Mouse (Mus musculus) cerebellum, postnatal 10 days (tissue): ENCODE results near the gene Rab44.

Experiments
- DNase-seq, 2 experiments: peaks; one replicate each; pipeline ENCODE4 v3.0.0; 2021; ENCODE audit warnings: mixed read lengths in 2 of 2

The Rab44 gene

DNA sequence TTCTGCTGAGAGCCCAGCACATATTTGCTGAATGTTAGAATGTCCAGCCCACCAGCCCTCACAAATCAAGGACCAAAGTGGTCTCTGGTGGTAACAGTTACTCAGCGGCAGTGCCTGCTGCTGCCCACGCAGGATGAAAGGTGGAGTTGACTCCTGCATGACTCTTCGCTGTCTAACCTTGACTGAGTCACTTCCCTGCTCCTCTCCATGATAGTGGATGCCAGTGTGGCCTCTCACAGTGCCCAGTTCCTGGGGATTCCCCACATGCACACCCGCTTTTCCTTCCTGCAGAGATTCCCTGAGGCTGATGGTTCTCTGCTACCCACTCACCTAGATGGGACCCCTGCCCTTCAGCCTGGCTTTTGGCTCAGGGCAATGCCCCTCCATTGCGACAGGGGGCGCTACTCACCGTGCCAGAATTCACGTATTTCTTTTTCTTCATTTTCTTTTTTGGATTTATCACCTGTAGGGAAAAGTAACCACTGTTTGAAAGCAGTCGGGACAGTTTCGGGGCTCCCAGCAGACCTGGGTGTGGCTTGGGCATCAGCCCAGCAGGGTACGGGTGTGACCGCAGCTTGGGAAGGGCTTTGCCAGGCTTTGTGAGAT is 55.2 kb downstream of the Rab44 start:
- no peak for DNase-seq

DNA sequence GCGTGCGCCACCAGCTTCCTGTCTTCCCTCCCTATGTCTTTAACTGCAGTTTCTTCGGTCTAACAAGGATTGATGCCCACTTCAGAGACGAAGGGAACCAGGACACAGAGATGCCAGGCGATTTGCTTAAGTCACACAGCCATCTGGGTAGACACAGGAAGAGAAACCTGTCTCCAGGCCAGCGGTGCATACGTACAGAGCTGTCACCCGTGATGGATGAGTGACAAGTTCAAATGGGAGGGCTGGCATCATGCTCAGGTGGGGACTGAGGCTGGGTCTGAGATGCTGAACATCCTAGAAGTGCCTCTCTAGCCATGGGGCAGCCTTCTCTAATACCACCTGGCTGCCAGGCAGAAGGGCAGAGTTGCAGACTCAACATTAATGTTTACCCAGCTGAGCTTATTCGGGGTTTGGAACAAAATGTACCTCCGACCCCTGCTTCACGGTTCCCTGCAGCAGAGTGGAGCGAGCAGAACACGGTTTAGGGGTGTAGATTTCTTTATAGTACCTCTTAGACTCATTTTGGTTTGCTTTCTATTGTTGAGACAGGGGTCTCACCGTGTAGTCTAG is 56.6 kb downstream of the Rab44 start:
- no peak for DNase-seq

DNA sequence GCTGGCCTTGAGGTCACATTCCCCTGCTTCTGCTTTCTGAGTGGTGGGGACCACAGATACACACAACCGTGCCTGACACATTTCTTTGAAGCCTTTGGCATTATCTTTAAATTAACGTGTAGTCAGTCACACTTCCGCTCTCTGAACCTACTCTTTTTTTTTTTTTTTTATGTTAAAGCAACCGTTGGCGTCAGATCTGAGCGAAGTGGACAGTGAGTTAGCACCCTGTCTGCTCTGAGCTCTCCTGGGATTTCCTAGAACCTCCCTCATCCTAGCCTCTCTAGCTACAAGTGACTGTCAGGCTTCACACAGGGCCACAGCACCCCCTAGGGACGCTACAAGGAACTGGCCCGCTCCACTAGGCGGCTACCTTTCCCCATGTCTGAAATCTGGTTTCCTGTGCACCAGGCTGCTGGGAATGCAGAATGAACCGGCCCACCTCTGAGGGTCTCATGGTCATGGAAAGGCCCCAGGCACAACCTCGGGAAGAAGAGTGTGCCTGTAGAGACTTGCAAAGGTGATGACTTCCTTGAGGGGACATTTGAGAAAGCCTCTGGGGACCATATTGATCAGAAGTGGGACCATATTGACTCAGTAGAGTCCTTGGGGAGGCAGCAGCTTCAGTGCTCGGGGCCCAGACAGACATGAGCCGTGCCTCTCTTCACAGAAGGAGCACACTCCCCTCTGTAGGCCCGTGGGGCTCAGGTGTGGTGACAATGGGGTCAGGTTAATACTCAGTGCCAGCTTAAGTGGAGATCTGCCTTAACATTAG is 57.2 kb downstream of the Rab44 start:
- peak; percentile 89 to 91 for DNase-seq

DNA sequence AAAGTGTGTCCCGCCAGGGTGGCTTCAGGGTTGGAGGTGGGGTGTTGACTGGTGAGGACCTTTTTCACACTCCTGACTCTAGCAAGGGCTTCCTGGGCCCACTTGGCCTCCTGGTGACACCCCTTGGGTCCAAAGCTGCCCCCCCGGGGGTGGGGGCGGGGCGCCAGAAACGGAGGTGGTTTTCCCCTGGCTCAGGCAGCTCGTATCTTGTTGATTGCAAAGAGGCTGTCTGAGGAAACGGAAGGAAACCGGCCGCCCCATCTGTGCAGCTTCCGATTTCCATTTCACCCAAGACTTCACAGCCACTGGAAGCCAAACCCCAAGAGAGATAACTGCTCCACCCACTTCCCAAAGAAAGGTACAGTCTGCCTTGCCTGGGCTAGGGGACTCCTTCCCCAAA is 58.1 kb downstream of the Rab44 start:
- DNase-seq = no peak

DNA sequence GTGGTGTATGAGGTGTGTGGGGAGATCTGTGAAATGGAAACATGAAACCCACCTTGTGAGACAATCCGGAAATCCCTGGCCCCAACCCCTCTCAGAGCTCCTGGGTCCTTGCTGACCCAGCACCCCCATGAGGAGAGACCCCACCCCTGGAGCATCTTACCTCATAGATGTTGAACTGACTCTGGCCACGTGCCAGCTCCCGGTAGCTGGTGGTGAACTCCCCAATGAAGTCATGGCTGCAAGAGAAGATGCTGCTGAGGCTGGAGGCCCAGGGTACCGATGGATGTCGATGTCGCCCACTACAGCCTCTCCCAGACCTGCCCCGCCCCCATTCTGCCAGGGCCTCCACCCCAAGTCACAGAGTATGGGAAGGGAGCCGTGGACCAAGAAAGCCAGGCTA is 59.2 kb downstream of the Rab44 start:
- DNase-seq = no peak

DNA sequence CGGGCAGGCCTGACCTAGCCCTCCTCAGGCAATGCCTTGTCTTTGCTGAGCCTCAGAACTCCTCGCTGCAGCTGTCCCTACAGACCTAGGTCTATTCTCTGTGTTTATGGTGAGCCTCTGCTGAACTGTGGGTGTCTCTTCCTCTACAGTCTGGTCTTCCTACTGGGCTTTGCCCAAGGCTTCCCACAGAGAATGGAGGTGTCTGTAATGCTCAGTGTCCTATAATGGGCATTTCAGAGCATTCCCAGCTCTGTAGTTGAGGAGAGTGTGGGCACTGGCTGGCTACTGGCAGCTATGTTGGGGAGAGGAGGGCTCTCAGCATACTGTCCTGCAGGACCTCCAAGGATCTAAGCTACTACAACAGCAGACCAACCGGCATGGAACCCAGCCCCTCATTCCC is 61.7 kb downstream of the Rab44 start:
- no peak for DNase-seq

DNA sequence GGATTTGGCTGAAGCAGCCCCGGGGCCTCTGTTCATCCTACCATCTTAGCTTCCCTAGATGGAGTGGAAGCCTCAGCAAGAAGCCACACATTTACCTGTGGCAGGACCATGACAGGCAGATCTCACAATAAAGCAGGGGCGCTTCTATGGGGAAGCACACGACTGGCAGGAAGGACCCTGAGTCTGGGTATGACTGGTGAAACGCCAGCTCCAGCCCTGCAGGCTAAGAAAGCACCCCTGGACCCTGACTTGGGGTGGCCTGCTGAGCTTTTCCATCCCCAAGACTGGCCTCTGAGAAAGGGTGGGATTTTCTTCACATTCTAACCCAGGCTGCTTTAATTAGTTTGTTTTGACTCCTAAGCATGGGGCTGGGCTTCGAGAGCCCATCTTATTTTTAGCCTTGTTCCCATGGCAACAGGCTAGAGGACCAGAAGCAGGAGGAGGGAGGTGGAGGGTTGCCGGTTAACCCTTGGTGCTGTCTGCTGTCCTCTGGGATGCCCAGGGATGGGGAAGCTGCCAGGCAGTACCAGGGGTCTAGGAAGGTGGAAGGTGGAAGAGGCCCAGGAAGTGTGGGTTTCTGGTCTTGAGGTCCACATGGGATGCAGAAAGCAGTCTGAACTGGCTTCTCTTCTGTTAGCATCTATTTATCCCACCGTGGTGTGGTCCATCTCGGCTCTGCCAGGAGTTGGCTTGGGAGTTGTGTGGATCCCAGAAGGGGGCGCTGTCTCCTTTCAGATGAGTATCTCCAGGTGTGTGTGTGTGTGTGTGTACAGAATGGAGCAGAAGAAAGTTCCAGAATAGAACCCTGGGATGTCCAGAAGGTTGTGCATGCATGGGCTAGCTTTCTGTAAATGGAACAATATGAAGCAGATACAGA is 62.7 kb downstream of the Rab44 start:
- peak; percentile 91 to 94 for DNase-seq

DNA sequence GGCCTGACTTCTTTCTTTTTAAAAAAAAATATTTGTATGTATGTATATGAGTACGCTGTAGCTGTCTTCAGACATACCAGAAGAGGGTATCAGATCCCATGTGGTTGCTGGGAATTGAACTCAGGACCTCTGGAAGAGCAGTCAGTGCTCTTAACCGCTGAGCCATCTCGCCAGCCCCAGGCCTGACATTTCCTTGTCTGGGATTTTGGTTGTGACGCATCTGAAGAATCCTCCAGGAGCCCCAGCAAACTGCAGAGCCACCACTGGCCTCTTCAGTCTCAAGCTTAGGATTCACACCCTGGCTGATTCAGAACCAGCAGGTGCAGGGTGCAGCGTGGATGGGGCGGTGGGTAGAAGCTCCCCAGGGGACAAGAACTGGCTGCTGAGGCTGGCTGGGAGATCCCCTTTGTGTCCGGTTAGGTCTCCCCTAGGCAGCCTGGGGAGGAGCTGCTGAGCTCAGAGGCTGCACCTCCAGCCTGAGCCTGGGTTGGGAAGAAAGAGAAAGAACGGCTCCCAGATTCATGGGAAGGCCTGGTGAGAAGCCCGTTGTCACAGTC is 64.6 kb downstream of the Rab44 start:
- DNase-seq = no peak

DNA sequence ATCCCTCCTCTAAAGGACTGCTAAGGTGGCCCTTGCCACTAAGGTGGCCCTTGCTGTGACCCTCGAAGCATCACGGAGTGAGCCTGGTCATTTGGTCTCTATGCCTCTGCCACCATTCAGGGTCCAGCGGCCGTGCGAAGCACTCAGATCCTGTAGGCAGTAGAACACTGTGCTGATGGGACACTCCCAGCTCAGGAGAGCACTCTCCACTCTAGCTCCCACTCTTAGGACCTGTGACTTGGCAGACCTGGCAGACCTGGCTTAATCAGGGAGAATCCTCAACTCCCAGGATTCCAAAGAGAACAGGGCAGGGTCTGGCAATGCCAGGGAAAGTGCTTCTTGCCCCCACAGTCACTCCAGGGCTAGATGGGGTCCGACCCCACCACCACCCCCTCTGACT is 66.0 kb downstream of the Rab44 start:
- DNase-seq = no peak

DNA sequence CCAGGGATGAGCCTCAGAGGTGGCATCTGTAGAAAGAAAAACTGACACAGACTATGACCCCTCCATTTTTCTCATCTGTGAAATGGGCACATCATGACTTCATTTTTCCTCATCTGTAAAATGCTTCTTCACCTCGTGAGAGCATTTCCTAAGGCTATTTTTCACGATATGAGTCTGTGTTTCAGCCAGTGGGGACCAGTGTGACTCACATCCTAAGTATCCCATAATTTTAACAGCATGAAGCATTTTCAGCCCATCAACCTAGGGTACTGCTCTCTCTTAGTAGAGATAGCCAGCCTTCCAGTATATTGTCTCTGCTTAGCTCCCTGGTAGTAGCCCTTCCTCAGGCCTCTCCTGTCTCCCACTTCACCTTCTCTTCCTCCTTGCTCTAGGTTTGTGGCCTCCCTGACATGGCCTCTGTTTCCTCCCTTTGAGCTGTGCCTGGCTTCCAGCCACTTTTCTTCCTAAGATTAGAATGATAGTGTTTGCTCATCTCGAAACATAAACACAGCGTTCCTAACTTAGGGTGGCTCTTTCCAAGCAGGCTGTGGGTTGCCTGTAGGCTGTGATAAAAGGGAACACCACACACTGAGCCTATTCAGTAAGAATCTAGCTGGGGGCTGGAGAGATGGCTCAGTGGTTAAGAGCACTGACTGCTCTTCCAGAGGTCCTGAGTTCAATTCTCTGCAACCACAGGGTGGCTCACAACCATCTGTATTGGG is 66.6 kb downstream of the Rab44 start:
- no peak for DNase-seq

DNA sequence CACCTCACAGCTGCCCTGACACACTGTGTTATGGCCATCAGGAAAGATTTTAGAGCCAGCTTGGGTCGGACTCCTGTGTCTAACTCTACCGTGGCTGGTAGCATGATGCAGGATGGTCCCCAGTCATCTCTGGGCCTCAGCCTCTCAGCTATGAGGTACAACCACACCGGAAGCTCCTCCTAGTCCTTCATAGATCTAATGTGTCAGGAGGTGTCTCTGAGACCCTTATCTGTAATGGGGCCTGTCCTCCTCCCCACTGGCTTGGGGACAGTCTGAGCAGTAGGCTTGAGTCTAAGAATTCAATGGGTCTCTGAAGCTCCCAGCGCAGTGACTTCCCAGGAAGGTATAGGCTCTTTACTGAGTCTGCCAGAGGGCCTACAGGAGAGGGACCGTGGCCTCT is 67.8 kb downstream of the Rab44 start:
- DNase-seq = no peak

DNA sequence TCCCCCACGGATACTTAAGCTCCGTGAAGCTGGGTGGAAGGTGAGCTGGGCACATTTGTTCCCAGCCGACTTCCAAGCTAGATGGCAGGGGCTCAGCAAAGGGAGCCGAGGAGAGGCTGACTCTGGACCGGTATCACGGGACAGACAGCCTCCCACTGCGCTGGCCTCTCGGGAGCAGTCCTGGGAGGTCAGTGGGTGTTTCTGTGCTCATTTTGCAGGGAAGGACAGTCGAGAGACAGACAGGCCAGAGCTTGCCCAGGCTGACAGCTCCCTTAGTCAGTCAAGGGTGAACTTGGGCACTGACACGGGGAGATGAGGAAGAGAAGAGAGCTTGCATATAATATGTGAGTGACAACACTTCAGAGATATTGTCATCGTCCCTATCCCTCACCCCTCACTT is 69.2 kb downstream of the Rab44 start:
- no peak for DNase-seq

DNA sequence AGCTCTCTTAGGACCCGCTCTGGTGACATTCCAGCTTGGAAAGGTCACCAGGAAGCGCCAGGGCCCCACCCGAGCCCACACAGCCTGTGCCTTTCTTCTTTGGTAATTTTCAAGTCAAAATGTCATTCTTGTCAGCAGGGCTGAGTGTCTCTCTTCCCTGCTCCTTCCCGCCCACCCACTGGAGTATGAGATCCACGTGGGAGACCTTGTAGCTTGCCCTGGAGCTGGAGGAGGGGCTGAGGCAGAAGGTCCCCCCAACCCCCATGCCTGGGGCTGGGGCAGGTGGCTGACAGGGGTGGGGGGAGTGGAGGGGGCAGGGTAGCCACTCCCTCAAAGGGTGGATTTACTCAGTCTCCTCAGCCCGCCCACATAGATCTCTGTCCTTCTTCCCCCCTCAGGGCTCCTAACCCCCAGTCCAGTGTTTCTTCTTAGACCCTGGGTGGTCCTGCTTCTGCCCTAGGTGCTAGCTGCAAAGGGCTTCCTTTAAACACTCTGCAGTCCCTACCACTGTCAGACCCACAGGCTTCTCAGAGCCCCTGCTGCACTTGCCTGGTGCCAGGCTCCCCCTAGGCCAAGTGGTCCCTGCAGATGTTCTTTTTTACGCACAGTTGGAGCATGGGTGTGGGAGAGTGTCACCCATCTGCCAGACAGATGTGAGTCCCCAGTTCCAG is 71.6 kb downstream of the Rab44 start:
- DNase-seq = no peak

DNA sequence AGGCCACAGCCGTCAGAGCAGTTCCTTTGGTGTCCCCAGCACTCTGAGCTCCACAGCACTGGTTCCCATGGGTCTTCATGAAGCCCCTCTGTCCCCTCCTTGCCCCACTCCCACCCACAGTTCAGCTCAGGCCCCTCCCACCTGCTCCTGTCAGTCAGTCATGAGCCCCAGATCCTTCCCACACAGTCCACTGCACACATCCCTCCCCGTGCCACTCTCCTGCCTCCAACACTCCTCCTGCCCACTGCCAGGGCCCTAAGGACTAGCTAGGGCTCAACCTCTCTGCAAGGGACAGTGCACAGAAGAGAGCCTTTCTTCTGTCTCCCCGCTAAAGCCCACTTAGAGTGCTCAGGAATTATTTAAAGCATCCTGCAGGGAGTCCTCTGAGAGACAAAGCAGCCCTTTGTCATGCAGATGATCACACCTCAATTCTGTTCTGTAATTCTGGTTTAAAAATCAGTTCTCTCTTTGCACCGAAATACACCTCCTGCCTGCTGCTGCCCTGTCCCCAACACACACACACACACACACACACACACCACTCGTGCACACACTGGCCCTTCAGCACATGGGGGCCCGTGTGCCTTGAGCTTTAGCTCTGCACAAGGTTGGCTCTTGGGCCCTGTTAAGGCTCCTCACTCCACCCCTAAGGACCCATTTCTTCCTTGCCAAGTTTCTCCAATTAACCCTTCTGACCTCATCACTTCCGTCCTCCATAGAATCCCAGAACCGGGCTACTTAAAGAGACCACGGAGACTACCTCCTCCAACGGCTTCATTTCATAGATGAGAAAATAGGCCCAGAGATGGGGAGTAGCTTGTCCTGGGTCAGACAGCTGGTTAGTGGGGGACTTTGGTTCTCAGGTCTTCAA is 73.3 kb downstream of the Rab44 start:
- no peak for DNase-seq

DNA sequence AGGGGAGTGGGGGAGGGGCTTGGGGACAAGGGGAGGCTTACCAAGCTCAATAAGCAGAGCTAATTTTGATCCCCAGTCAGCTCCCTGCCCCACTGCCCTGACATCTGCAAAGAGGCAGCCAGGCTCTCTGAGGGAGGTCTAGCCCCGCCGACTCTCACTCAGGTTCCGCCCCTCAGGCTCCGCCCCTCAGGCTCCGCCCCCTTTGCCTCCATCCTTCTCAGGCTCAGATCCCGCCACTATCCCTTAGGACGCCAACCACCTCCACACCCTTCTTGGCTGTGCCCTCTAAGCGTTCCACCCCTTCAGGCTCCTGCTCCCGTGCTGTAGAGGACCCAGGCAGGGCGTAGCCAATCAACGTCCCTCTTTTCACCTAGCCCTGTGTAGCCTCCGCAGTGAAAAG is 75.0 kb downstream of the Rab44 start:
- DNase-seq = no peak

DNA sequence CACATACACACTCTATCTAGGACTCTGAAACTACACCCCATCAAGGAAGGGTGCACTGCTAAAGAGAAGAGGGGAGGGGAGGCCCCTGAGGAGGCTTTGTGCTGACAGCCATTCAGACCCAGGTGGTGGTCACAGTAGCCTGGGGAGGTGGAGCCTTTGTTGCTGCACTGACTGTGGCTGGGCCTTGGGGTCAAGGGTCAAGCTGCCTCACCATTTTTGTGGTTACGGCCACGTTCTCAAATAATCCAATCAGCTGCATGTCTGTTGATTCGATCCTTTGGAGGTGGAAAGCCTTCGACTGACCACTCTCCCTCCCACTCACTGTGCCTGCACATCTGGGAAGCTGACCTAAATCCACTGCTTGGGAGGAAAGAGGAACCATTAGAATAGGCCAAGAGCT is 81.6 kb downstream of the Rab44 start:
- no peak for DNase-seq
